Mouse (Mus musculus) liver, embryonic 12.5 days (tissue): ENCODE measurements around the gene Prim2. TPM values are rescaled to one million over a fixed set of nuclear protein-coding genes. Genes with fewer than 3 reads are reported as not detected.
"Not testable (repeated sequence)": the region's sequence is repeated elsewhere in the genome, so short reads cannot be mapped to it uniquely, and the experiment has no call there.

Experiments used
- ATAC-seq: fragments of 200-750 bp; cut with Nextera tagmentation; 2 replicates; pipeline ENCODE4 v1.8.0; 2017; ENCODE audit warnings: moderate number of reproducible peaks, mild to moderate bottlenecking, moderate library complexity
- H3K27ac ChIP-seq: fragments of 300-500 bp; sonication (generic); 2 replicates; pipeline ENCODE4 v1.5.1; 2016; ENCODE audit warnings: mild to moderate bottlenecking
- H3K27me3 ChIP-seq: fragments of 300-500 bp; sonication (generic); replicated peaks from 2 replicates; pipeline ENCODE4 v1.6.1; 2016; ENCODE audit warnings: mild to moderate bottlenecking, moderate library complexity
- H3K36me3 ChIP-seq: fragments of 300-500 bp; sonication (generic); 2 replicates; pipeline ENCODE4 v1.6.1; 2016; ENCODE audit warnings: mild to moderate bottlenecking, moderate library complexity
- H3K4me1 ChIP-seq: fragments of 300-500 bp; sonication (generic); 2 replicates; pipeline ENCODE4 v1.6.1; 2016
- H3K4me2 ChIP-seq: fragments of 300-500 bp; sonication (generic); 2 replicates; pipeline ENCODE4 v1.6.1; 2016; ENCODE audit warnings: mild to moderate bottlenecking, moderate library complexity
- H3K4me3 ChIP-seq: fragments of 300-500 bp; sonication (generic); 2 replicates; pipeline ENCODE4 v1.5.1; 2016; ENCODE audit warnings: mild to moderate bottlenecking, moderate library complexity
- H3K9ac ChIP-seq: fragments of 300-500 bp; sonication (generic); 2 replicates; pipeline ENCODE4 v1.6.1; 2016; ENCODE audit warnings: mild to moderate bottlenecking, moderate library complexity
- H3K9me3 ChIP-seq: fragments of 300-500 bp; sonication (generic); replicated peaks from 2 replicates; pipeline ENCODE4 v1.6.1; 2016; ENCODE audit warnings: mild to moderate bottlenecking, moderate library complexity
- WGBS: fragments of 180-500 bp; shearing (Covaris S2); methylation state at CpG from one replicate; pipeline ENCODE4 v1.1.7; 2016; ENCODE audit not compliant: insufficient replicate concordance; 5-methylcytosine and 5-hydroxymethylcytosine counted together
- polyA plus RNA-seq: library from polyadenylated mRNA; unstranded; fragments of >200 nt; fragmentation: Nextera tagmentation; extraction: Ambion mirVana; gene quantifications from 2 replicates; pipeline ENCODE4 v1.2.1, GENCODE M21; 2016

The Prim2 gene
- polyA plus RNA-seq, 1 experiment from 2014 or later = 49.2 TPM

DNA sequence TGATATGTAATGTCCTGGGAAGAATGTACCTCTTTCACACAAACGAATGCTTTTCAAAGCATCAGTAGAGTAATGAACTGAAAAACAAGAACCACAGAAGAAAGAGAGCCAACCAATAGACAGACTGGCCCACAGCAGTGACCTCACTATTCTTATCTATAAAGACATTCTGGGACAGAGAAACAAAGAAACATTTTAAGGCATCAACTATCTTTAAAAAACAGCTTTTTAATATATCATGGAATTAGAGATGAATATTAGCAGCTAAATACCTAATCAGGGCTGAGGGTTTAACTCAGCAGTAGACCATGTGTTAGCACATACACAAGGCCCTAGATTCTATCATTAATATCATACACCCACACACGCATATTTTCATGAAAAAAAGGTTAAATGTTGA is 42.5 kb downstream of the Prim2 start:
- ATAC-seq = peak; percentile 30; the same call in 1 of the 2 replicates

DNA sequence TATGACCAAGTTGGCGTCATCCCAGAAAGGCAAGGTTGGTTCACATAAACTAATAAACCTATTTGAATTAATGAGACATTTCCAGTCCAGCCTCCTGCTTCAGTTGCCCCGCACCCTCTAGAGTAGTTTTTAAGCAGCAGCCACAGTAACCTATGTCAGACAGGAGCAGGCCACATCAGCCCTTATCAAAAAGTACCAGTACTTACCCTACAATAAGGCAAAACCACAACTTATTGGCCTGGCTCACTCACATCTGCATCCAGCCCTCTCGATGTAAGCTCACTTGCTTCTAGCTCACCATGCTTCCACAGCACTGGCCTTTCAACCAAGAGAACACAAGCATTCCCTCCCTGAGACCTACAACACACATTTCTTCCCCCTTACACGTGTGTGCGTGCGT is 44.7 kb downstream of the Prim2 start:
- Histone ChIP-seq H3K9ac (peak overlapping the region; percentile 57; the same call in 1 of the 2 replicates), H3K4me1 (peaks cover 85% of the 10 kb centered on the region), H3K36me3 (peaks cover 79% of the 10 kb centered on the region), H3K9me3 (no peaks in the 10 kb centered on the region), H3K4me2 (peak overlapping the region; percentile 49), H3K4me3 (no peak overlapping the region), H3K27ac (peak overlapping the region; percentile 99), H3K27me3 (no peaks in the 10 kb centered on the region)
- WGBS = 48% methylated on average over 6 of the region's 6 CpGs
- peak; percentile 91 for ATAC-seq

More for the DNA sequence above, 42.5 kb downstream of the Prim2 start:
- no peaks in the 10 kb centered on the region for H3K27me3 ChIP-seq
- H3K9me3 ChIP-seq = no peaks in the 10 kb centered on the region
- peak overlapping the region; percentile 14; the same call in 1 of the 2 replicates for H3K4me2 ChIP-seq
- H3K4me1 ChIP-seq = peaks cover 87% of the 10 kb centered on the region
- no peak overlapping the region for H3K9ac ChIP-seq
- 51% methylated on average over 2 of the region's 2 CpGs for WGBS
- no peak overlapping the region for H3K4me3 ChIP-seq
- peak overlapping the region; percentile 99 for H3K27ac ChIP-seq
- H3K36me3 ChIP-seq = peaks cover 81% of the 10 kb centered on the region

- H3K4me3 ChIP-seq = no peak overlapping the region
- H3K4me1 ChIP-seq = peaks cover 82% of the 10 kb centered on the region
- H3K27ac ChIP-seq = peak overlapping the region; percentile 99
- H3K36me3 ChIP-seq = peaks cover 74% of the 10 kb centered on the region
- peak overlapping the region; percentile 57 for H3K9ac ChIP-seq
- H3K4me2 ChIP-seq = peak overlapping the region; percentile 49
- 44% methylated on average over 4 of the region's 4 CpGs for WGBS
- H3K27me3 ChIP-seq = no peaks in the 10 kb centered on the region
- no peaks in the 10 kb centered on the region for H3K9me3 ChIP-seq
- ATAC-seq = 0 out of 2 replicates have a peak, but pooled peaks have one; percentile 11
Observed at GRCm38 (mm10) chr1:33624441-33624840, 45.2 kb downstream of the Prim2 start.

DNA sequence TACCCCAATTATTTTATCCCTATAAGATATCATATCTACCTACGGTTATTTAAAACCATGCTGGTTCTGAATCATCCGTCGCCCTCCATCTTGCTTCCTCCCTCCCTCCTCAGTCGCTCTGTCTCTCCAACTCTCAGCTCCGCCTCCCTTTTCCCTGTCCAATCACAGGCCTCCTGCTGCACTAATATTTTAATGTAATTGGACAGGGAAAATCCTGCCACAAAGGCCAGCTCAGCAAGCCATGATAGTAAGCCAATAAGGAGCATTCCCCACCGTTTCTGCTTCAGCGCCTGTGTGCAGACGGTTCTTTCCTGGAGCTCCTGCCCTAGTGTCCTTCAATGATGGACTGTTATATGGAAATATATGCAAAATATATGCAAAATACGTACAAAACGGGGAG is 47.8 kb downstream of the Prim2 start:
- peak overlapping the region; percentile 65 for H3K27ac ChIP-seq
- ATAC-seq = no peak
- H3K4me1 ChIP-seq = peaks cover 80% of the 10 kb centered on the region
- H3K27me3 ChIP-seq = no peaks in the 10 kb centered on the region
- H3K4me2 ChIP-seq = no peak overlapping the region
- no peak overlapping the region for H3K9ac ChIP-seq
- no peaks in the 10 kb centered on the region for H3K9me3 ChIP-seq
- H3K36me3 ChIP-seq = peaks cover 64% of the 10 kb centered on the region
- no peak overlapping the region for H3K4me3 ChIP-seq
- 88% methylated on average over 10 of the region's 10 CpGs for WGBS

DNA sequence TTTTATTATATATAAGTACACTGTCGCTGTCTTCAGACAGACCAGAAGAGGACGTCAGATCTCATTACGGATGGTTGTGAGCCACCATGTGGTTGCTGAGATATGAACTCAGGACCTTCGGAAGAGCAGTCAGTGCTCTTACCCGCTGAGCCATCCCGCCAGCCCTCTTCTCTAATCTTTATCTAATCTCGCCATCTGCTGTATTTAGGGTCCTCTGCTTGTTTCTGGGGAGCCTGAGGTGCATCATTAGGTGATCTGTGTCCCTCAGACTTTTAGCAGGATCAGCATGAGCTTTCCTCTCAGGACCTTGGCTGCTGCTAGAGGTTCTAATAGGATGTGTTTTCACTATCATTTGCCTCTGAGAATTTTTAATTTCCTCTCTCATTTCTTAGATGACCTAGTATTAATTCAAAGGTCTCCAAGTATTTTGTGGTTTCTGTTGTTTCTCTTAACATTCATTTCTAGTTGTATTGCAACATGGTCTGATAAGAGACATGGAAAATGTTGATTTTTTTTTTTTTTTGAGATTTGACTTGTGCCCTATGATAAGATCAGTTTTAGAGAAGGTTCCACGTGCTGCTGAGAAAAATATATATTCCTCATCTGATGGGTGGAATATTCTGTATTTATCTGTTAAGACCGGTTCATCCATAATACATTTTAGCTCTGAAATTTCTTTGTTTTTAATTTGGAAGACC is 49.4 kb downstream of the Prim2 start:
- WGBS = 28% methylated on average over 9 of the region's 9 CpGs
- Histone ChIP-seq H3K27me3 (no peaks in the 10 kb centered on the region), H3K4me1 (peaks cover 69% of the 10 kb centered on the region), H3K9ac (peak overlapping the region; percentile 41; the same call in 1 of the 2 replicates), H3K4me2 (peak overlapping the region; percentile 43), H3K36me3 (peaks cover 56% of the 10 kb centered on the region), H3K4me3 (no peak overlapping the region), H3K9me3 (no peaks in the 10 kb centered on the region), H3K27ac (peak overlapping the region; percentile 76)
- ATAC-seq = peak; percentile 63

DNA sequence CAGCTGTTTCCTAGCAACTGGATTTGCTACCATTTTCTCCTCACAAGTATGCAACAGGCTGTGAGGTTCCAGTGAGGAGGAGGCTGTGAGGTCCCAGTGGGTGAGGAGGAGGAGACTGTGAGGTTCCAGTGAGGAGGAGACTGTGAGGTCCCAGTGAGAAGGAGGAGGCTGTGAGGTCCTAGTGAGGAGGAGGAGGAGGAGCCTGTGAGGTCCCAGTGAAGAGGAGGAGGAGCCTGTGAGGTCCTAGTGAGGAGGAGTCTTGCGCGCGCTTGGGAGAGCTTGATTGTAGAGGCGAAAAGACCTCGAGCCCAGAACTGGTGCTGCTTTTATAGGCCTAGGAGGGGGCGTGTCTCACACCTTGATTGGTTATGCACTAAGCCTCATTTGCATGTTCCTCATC is 53.0 kb downstream of the Prim2 start:
- H3K9me3 ChIP-seq, H3K9ac ChIP-seq, H3K27me3 ChIP-seq, H3K4me2 ChIP-seq, H3K4me3 ChIP-seq: not testable (repeated sequence)
- peaks cover 25% of the 10 kb centered on the region for H3K36me3 ChIP-seq
- H3K27ac ChIP-seq = 0 out of 2 replicates have a peak overlapping the region, but pooled peaks have one; percentile 41
- WGBS = 82% methylated on average over 6 of the region's 6 CpGs
- peaks cover 51% of the 10 kb centered on the region for H3K4me1 ChIP-seq
- ATAC-seq = 0 out of 2 replicates have a peak, but pooled peaks have one; percentile 13

DNA sequence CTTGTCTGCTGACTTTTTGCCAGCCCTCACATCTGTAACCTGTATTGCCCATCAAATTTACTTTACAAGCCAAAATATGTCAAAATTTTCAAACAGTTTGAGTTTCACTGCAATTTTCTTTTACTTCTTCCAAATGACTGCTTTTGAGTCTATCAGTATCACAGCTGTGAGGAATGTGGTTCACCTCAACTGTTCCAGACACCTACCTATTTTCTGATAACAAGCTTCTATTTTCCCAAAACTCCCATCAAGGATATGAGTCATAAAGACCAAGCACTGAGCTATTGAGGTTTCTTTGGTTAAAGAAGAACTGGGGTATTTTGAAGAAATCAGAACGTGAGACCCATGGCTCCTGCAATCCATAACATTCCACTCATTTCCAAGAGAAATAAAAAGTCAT is 57.5 kb downstream of the Prim2 start:
- Histone ChIP-seq H3K36me3 (peaks cover 21% of the 10 kb centered on the region), H3K27ac (no peak overlapping the region), H3K9me3 (no peaks in the 10 kb centered on the region), H3K4me1 (peaks cover 48% of the 10 kb centered on the region), H3K9ac (no peak overlapping the region), H3K4me2 (no peak overlapping the region), H3K27me3 (no peaks in the 10 kb centered on the region), H3K4me3 (no peak overlapping the region)
- no peak for ATAC-seq
- 62% methylated on average over 1 of the region's 1 CpGs for WGBS

GRCm38 (mm10) chr1:33610026-33610721 is 59.4 kb downstream of the Prim2 start:
- H3K9me3 ChIP-seq = no peaks in the 10 kb centered on the region
- no peaks in the 10 kb centered on the region for H3K27me3 ChIP-seq
- H3K4me3 ChIP-seq = no peak overlapping the region
- WGBS = 52% methylated on average over 14 of the region's 14 CpGs
- H3K9ac ChIP-seq = no peak overlapping the region; the same call in 1 of the 2 replicates
- peaks cover 45% of the 10 kb centered on the region for H3K4me1 ChIP-seq
- H3K27ac ChIP-seq = peak overlapping the region; percentile 50
- no peak overlapping the region for H3K4me2 ChIP-seq
- peak; percentile 52 for ATAC-seq
- H3K36me3 ChIP-seq = peaks cover 19% of the 10 kb centered on the region

- no peak overlapping the region for H3K9ac ChIP-seq
- 82% methylated on average over 2 of the region's 2 CpGs for WGBS
Observed at GRCm38 (mm10) chr1:33608133-33608532, 61.5 kb downstream of the Prim2 start.

DNA sequence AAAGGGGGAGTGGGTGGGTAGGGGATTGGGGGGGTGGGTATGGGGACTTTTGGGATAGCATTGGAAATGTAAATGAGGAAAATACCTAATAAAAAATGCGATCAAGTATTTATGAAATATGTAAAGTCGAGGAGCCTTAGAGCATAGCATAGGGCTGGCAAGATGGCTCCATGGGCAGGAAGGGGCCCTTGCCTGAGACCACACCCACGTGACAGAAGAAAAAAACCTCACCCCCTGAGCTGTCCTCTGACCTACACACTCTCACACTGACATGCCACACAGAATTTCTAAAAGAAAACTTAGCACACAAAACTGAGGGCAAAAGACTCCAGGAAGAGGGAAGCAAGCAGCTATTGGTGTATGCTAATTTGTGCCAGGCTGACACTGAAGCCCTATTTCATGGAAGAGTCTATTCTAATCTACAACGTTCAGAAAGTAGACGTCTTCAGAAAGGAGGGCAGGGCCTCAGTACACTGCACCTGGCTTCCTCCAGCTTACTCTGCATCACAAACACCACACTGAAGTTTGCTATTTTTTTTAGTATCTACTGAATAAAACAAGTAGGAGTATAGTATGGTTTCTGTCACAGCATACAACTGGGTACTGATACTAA is 65.4 kb downstream of the Prim2 start:
- peak; percentile 73 for ATAC-seq
- H3K9me3 ChIP-seq = no peaks in the 10 kb centered on the region
- H3K4me2 ChIP-seq = no peak overlapping the region
- no peak overlapping the region for H3K4me3 ChIP-seq
- H3K4me1 ChIP-seq = peaks cover 48% of the 10 kb centered on the region
- no peaks in the 10 kb centered on the region for H3K27me3 ChIP-seq
- peaks cover 21% of the 10 kb centered on the region for H3K36me3 ChIP-seq
- no peak overlapping the region for H3K9ac ChIP-seq
- peak overlapping the region; percentile 32; the same call in 1 of the 2 replicates for H3K27ac ChIP-seq
- 63% methylated on average over 5 of the region's 5 CpGs for WGBS

More at GRCm38 (mm10) chr1:33608133-33608532, 61.5 kb downstream of the Prim2 start:
- Histone ChIP-seq H3K4me1 (peaks cover 52% of the 10 kb centered on the region), H3K36me3 (peaks cover 19% of the 10 kb centered on the region), H3K9me3 (no peaks in the 10 kb centered on the region), H3K27me3 (no peaks in the 10 kb centered on the region), H3K27ac (no peak overlapping the region), H3K4me3 (no peak overlapping the region), H3K4me2 (no peak overlapping the region)
- no peak for ATAC-seq

GRCm38 (mm10) chr1:33599698-33600097 is 69.9 kb downstream of the Prim2 start:
- H3K27ac ChIP-seq = 0 out of 2 replicates have a peak overlapping the region, but pooled peaks have one; percentile 27
- 91% methylated on average over 3 of the region's 3 CpGs for WGBS
- H3K4me2 ChIP-seq = no peak overlapping the region
- H3K4me1 ChIP-seq = peaks cover 36% of the 10 kb centered on the region
- H3K9me3 ChIP-seq = no peaks in the 10 kb centered on the region
- no peak for ATAC-seq
- H3K4me3 ChIP-seq = no peak overlapping the region
- H3K9ac ChIP-seq = no peak overlapping the region
- peaks cover 22% of the 10 kb centered on the region for H3K36me3 ChIP-seq
- H3K27me3 ChIP-seq = no peaks in the 10 kb centered on the region
